Mouse (Mus musculus) c-Kit-negative CD71-positive TER-119-positive erythroid progenitor cells, embryonic 14.5 days (primary cell): Measurements from ENCODE around the gene Tmem52.
"Not testable (repeated sequence)": the region's sequence is repeated elsewhere in the genome, so short reads cannot be mapped to it uniquely, and the experiment has no call there.

Source experiments
- DNase-seq: peaks from one replicate; pipeline ENCODE4 v3.0.0-alpha.2; 2013; ENCODE audit warnings: low read depth, low spot score

Gene Tmem52

DNA sequence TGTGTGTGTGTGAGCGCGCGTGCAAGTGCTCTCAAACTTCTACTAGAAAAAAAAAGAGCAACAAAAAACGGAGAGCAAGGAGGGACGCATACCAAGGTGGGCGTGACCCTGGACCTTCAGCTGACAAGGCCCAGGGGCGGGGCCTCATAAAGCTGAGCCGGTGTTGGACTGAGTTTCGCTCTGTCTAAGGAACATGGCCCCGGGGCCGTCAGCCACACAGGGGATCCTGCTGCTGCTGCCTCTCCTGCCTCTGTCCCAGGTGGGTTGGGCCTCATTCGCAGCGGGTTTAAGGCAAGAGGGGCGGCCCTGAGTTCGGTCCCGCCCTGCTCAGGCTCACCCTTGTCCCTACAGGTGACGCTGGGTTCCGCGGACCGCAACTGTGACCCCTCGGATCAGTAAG, at the start of gene Tmem52:
Gene Tmem52 (plus strand): TSS at position 163 of the 400 bp plus-strand sequence.
- DNase-seq = no peak

DNA sequence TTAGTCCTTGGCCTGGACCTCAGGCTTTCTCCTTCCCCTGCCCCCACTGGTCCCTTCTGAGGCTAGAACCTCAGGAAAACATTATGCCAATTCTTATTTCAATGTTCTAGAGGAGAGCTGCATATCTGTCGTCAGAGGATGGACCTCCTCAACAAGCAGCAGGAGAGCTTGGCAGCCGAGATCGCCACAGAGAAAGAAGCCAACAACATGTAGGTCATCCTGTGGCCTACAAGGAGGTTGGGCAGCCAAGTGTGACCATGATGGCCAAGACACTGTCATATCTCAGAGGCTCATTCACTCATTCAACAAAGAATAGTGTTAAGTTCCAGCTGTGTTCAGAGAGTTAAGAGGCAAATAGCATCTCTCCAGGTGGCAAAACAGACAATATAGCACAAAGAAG, 48.8 kb upstream of the Tmem52 start:
- no peak for DNase-seq

DNA sequence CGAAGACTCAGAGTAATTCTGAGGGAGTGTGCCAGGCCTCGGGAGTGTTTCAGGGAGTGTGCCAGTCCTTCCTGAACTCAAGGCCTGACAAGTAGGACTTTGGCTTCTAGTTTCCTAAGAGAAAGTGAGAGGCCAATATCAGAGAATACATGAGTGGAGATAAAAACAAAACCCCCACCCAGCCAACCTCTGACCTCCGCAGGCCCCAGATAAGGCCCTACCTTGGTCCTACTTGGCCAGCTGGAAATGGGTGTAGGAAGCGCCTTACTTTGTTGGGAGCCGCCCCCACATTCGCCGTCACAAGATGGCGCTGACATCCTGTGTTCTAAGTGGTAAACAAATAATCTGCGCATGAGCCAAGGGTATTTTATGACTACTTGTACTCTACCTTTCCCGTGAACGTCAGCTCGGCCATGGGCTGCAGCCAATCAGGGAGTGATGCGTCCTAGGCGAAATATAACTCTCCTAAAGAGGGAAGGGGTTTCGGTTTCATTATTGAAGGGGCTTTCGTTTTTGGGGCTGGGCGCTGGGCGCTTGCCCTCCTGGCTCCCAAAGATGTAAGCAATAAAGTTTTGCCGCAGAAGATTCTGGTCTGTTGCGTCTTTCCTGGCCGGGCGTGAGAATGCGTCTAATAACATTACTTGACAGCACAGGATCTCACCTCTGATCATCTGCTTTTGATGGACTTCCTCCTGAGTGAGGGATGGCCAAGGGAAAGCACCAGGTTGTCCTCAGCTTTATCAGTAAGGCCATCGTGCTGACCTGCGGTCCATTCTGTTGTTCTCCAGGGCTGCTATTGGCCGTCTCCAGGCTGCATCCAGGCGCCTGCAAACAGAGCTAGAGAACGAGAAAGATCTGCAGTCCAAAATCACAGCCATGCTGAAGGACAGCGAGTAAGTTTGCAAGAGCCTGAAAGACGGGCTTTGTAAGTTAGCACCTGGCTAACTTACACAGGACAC, 47.2 kb upstream of the Tmem52 start:
- not testable (repeated sequence) for DNase-seq

GRCm38 (mm10) chr4:155423988-155424387, 44.9 kb upstream of the Tmem52 start:
- DNase-seq = no peak

- DNase-seq = no peak
Observed at GRCm38 (mm10) chr4:155426272-155426671, 42.6 kb upstream of the Tmem52 start.

DNA sequence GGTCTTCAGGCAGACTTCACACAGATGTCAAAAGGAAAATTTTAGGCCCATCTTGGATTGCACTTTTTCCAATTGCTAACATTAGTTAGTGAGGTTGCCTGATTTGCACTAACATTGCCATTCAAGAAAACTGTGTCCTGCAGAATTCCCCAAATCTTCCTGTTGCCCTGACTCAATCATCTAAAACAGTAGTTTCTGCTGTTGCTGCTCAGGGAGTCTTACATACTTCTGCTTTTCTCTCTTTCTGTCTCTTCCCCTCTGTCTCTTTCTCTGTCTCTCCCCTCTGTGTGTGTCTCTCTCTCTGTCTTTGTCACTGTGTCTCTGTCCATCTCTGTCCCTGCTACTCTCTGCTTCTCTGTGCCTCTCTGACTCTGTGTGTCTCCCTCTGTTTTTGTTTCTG, 40.5 kb upstream of the Tmem52 start:
- DNase-seq = no peak

DNA sequence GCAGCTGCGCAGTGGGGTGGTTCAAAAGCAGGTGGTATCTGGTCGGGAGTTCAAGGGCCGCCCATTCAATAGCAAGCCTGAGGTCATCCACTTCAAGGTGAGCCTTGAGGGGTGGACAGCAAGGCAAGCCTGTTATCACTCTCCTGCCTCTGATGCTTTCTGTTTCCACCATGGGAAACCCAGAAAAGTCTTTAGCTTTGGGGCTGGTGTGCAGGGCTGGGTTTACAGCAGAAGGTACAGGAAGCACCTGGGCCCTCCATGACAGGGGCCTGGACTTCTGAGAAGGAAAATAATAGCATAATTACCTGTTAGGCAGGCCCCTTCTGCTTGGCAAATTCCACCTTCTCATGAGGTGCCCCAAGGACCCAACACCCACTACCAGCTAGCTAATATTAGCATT, 39.7 kb upstream of the Tmem52 start:
- DNase-seq = no peak

- DNase-seq = no peak
Observed at GRCm38 (mm10) chr4:155432358-155432757, 36.6 kb upstream of the Tmem52 start.

DNA sequence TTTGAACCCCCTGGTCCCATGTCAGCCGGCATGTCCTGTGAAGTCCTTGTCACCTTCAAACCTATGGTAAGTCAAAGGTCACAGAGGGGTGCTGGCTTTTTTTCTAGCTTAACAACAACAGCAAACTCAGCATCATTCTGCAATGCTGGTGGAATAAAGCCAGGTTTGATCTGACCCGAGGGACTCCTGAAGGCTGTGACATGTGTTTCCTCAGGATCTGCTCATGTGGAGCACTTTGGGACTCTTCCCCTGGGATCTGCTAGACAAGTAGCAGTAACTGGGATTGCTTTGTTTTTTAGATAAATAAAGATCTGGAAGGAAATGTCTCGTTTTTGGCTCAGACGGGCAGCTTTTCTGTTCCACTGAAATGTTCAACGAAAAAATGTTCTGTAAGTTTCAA, 34.9 kb upstream of the Tmem52 start:
- no peak for DNase-seq

GRCm38 (mm10) chr4:155442808-155443207, 26.1 kb upstream of the Tmem52 start:
- DNase-seq = no peak

- DNase-seq = no peak
Observed at GRCm38 (mm10) chr4:155451597-155451996, 17.3 kb upstream of the Tmem52 start.

DNA sequence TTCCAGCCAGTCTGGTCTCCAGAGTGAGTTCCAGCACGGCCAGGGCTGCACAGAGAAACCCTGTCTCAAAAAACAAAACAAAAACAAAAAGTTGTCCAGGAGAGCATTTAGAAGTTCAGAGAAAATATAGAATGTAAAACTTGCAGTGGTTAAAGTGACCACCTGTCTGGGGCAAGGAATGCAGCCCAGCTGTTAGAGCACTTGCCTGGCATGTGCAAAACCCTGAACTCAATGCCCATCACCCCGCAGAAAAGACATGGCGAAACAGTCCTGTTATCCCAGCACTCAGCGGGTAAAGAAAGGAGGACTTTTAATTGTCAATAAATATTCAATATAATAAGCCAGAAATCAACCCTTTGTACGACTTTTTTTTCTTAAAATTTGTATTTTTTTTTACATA, 10.3 kb upstream of the Tmem52 start:
- no peak for DNase-seq

DNA sequence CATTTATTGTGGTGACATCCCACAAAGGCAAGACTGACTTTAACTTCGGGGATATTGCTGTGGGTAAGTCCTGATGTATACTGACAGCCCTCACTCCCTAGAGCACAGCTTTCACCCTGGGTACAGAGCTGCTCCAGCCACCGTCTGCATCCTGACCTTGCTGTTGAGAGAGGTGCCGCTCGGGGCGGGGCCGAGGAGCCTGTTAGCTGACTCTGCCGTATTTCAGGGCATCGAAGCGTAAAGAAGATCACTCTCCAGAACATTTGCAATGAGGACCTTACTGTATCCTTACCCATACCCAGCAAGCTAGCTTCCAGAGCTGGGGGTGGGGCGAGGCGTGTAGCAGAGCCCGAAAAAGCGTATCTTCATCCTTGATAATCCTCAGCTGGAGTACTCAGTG, 5.9 kb upstream of the Tmem52 start:
- DNase-seq = no peak

DNA sequence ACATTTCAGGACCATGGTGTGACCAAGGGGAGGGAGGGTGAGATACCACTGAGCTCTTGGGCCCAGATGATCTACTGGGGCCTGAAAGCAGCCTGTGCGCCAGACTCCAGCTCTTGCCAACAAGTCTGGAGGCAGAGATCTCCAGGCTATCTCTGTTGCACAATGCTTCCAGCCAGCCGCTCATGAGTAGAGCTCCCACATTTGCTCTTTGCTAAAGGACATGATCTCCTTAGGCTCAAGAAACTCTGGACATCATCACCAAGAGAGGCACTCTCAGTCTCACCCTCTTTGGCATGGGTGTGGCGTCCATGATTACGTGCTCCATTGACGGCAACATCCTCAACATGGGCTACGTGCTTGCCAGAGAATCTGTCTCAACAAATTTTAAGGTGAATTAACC, 5.3 kb upstream of the Tmem52 start:
- no peak for DNase-seq

DNA sequence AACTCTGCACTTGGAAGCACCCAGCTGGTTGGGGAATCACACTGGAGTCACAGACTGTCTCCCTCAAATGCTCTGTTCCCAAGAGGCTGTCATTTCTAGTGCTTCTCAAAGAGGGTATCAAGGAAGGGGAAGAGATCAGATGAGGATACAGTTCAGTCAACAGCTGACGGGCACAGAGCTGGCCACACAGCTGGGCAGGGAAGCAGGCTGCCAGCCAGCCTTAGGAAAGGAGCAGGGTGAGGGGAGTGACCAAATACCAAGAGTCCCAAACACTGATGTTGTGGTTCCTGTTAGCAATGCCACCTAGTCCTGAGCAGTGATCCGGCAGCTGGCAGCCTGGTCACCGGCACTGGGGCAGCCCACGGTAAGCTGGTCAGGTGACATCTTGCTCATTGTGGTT, 4.9 kb upstream of the Tmem52 start:
- DNase-seq = no peak

GRCm38 (mm10) chr4:155465607-155466006, 3.3 kb upstream of the Tmem52 start:
- DNase-seq = no peak

DNA sequence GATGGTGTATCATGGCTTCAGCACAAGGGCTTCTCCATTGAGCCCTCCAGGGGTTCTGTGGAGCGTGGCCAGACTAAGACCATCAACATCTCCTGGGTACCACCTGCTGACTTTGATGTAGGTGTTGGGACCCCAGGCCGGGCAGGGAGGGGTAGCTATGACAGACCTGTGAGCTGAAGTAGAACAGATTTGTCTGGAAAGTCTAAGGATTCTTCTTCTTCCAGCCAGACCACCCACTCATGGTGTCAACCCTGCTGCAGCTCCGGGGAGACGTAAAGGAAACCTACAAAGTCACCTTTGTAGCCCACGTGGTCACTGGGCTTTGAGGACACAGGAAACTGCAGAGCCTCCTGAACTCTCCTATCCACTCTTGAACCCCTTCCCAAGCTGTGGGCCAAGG, 2.8 kb upstream of the Tmem52 start:
- DNase-seq = no peak

GRCm38 (mm10) chr4:155467237-155468010, 1.5 kb upstream of the Tmem52 start:
- no peak for DNase-seq

DNA sequence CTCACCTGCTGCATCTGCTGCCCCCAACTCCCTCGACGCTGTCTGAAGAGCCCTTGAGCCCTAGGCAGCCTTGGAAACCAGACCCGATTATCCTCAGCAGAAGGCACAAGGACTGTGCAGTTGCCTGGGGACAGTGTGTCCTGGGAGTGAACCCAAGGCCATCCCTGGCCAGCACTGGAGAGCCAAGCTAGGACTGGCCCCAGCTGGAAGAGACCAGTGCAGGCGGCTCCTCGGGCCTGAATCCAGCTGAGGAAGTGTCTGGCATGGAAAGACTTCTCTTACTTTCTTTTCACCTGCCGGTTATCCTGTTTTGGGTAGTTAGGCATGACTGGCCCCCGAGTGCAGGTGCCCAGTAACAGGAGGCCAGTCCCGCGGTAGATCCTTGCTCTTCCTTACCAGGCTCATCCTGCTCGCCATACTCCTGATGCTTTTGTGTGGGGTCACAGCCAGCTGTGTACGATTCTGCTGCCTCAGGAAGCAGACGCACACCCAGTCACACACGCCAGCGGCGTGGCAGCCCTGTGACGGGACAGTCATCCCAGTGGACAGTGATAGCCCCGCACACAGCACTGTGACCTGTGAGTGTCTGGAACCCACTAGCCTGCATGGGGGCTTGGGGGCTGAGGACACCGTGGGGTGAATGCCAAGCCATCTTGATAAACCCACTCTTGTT, 812 bp downstream of the Tmem52 start:
- DNase-seq = no peak

- DNase-seq = no peak
Observed at GRCm38 (mm10) chr4:155470263-155470953, 1.5 kb downstream of the Tmem52 start.

DNA sequence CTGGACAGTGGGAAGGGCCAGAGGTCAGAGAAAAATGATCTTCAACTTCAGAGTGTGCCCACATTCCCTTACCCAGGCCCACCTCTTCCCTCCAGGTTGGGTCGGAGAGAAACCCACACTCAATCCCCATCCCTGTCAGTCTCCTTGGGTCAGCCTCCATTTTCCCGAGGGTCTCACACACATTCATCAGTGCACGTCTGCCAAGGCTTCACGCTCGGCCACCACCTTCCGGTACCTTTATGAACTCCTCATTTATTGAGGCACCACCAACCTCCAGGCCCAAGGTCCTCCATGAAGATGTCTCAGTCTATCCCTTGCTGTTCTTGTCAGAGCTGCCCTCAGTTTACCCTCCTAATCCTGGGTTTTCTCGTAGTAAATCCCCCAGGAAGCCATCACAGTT, 2.1 kb downstream of the Tmem52 start:
- no peak for DNase-seq

- DNase-seq = no peak
Observed at GRCm38 (mm10) chr4:155471406-155471805, 2.5 kb downstream of the Tmem52 start.
